Mouse (Mus musculus): ENCODE data around the gene Ick.
"Not testable (repeated sequence)": the region's sequence is repeated elsewhere in the genome, so short reads cannot be mapped to it uniquely, and the experiment has no call there.

The Ick gene

GRCm38 (mm10) chr9:78148149-78148548, 39.2 kb downstream of the Ick start:
- no peak for DNase-seq (ENCODE audit: low spot score)

GRCm38 (mm10) chr9:78149770-78150169, 40.8 kb downstream of the Ick start:
- DNase-seq (ENCODE audit: low spot score), result not testable (repeated sequence)

GRCm38 (mm10) chr9:78154211-78154977, 45.4 kb downstream of the Ick start:
- DNase-seq (ENCODE audit: low spot score), result no peak

- no peak for DNase-seq (ENCODE audit: low spot score)
Measured at GRCm38 (mm10) chr9:78157221-78157620, 48.2 kb downstream of the Ick start.

GRCm38 (mm10) chr9:78163291-78163690, 54.3 kb downstream of the Ick start:
- no peak for DNase-seq (ENCODE audit: low spot score)

GRCm38 (mm10) chr9:78164741-78165140, 55.7 kb downstream of the Ick start:
- DNase-seq (ENCODE audit: low spot score), result no peak

- no peak for DNase-seq (ENCODE audit: low spot score)
Measured at GRCm38 (mm10) chr9:78165454-78165853, 56.5 kb downstream of the Ick start.

GRCm38 (mm10) chr9:78166694-78167452, 57.9 kb downstream of the Ick start:
- no peak for DNase-seq (ENCODE audit: low spot score)

GRCm38 (mm10) chr9:78167453-78167969, 58.5 kb downstream of the Ick start:
- no peak for DNase-seq (ENCODE audit: low spot score)

- no peak for DNase-seq (ENCODE audit: low spot score)
Measured at GRCm38 (mm10) chr9:78168864-78169263, 59.9 kb downstream of the Ick start.

- DNase-seq (ENCODE audit: low spot score), result no peak
Measured at GRCm38 (mm10) chr9:78174016-78174415, 65.0 kb downstream of the Ick start.

GRCm38 (mm10) chr9:78174925-78175276, 65.9 kb downstream of the Ick start:
- not testable (repeated sequence) for DNase-seq (ENCODE audit: low spot score)

- peak; percentile 94 for DNase-seq (ENCODE audit: low spot score)
Measured at GRCm38 (mm10) chr9:78175277-78176200, 66.5 kb downstream of the Ick start.

GRCm38 (mm10) chr9:78176201-78176727, 67.3 kb downstream of the Ick start:
- no peak for DNase-seq (ENCODE audit: low spot score)

GRCm38 (mm10) chr9:78176831-78177230, 67.8 kb downstream of the Ick start:
- no peak for DNase-seq (ENCODE audit: low spot score)

- DNase-seq (ENCODE audit: low spot score), result no peak
Measured at GRCm38 (mm10) chr9:78178197-78178596, 69.2 kb downstream of the Ick start.

- no peak for DNase-seq (ENCODE audit: low spot score)
Measured at GRCm38 (mm10) chr9:78179071-78179470, 70.1 kb downstream of the Ick start.

- not testable (repeated sequence) for DNase-seq (ENCODE audit: low spot score)
Measured at GRCm38 (mm10) chr9:78182474-78182873, 73.5 kb downstream of the Ick start, which contains the start of gene Gsta4. Gene Gsta4, plus strand, starts transcription at chr9:78182774.

GRCm38 (mm10) chr9:78185686-78186085, 76.7 kb downstream of the Ick start:
- no peak for DNase-seq (ENCODE audit: low spot score)

- DNase-seq (ENCODE audit: low spot score), result no peak
Measured at GRCm38 (mm10) chr9:78188910-78189309, 79.9 kb downstream of the Ick start.
